Mouse (Mus musculus) stomach, postnatal 0 days (tissue): ENCODE results near the gene Lkaaear1. TPM values are rescaled to one million over a fixed set of nuclear protein-coding genes. Genes with fewer than 3 reads are reported as not detected.

ENCODE experiments used
- ATAC-seq: fragments of 200-750 bp; cut with Nextera tagmentation; 2 replicates; pipeline ENCODE4 v1.8.0; 2017; ENCODE audit not compliant: low FRiP score, low TSS enrichment
- DNase-seq: peaks from one replicate; pipeline ENCODE4 v3.0.0-alpha.2; 2016; ENCODE audit warnings: low spot score
- H3K27ac ChIP-seq: fragments of 300-500 bp; sonication (generic); replicated peaks from 2 replicates; pipeline ENCODE4 v1.5.1; 2014; ENCODE audit warnings: mild to moderate bottlenecking, control low read depth
- H3K27me3 ChIP-seq: fragments of 300-500 bp; sonication (generic); 2 replicates; pipeline ENCODE4 v1.6.1; 2014; ENCODE audit warnings: low read length; ENCODE audit not compliant: control insufficient read depth, insufficient read depth
- H3K36me3 ChIP-seq: fragments of 300-500 bp; sonication (generic); 2 replicates; pipeline ENCODE4 v1.6.1; 2014; ENCODE audit warnings: low read length, mixed read lengths; ENCODE audit not compliant: control insufficient read depth, insufficient read depth
- H3K4me1 ChIP-seq: fragments of 300-500 bp; sonication (generic); replicated peaks from 2 replicates; pipeline ENCODE4 v1.6.1; 2014; ENCODE audit warnings: antibody characterized with exemption; ENCODE audit not compliant: control insufficient read depth, insufficient read depth
- H3K4me2 ChIP-seq: fragments of 300-500 bp; sonication (generic); replicated peaks from 2 replicates; pipeline ENCODE4 v1.6.1; 2014; ENCODE audit warnings: low read depth, mild to moderate bottlenecking, control low read depth, moderate library complexity
- H3K4me3 ChIP-seq: fragments of 300-500 bp; sonication (generic); 2 replicates; pipeline ENCODE4 v1.5.1; 2014; ENCODE audit warnings: low read depth, low read length, control low read depth
- H3K9ac ChIP-seq: fragments of 300-500 bp; sonication (generic); 2 replicates; pipeline ENCODE4 v1.6.1; 2014; ENCODE audit warnings: mild to moderate bottlenecking, low read length, control low read depth, mixed read lengths
- H3K9me3 ChIP-seq: fragments of 300-500 bp; sonication (generic); 2 replicates; pipeline ENCODE4 v1.6.1; 2016; ENCODE audit warnings: low read length; ENCODE audit not compliant: control insufficient read depth
- CTCF ChIP-seq: IDR thresholded peaks from 2 replicates; pipeline ENCODE4 v1.5.1; 2016; ENCODE audit warnings: antibody characterized with exemption, low read depth, mild to moderate bottlenecking, moderate library complexity
- EP300 ChIP-seq: optimal IDR thresholded peaks from 2 replicates; pipeline ENCODE3; 2016; ENCODE audit warnings: antibody characterized with exemption
- WGBS: fragments of 180-500 bp; shearing (Covaris S2); extraction: QIAGEN DNeasy Blood & Tissue Kit; methylation state at CpG from one replicate; pipeline ENCODE4 v1.1.7; 2014; 5-methylcytosine and 5-hydroxymethylcytosine counted together
- polyA plus RNA-seq: library from polyadenylated mRNA; unstranded; fragments of >200 nt; fragmentation: Nextera tagmentation; extraction: Ambion mirVana; gene quantifications from 2 replicates; pipeline ENCODE4 v1.2.1, GENCODE M21; 2015

Lkaaear1 gene
- polyA plus RNA-seq, 1 experiment from 2014 or later, result not detected

- no peak overlapping the region for H3K27ac ChIP-seq
- 69% methylated on average over 1 of the region's 1 CpGs for WGBS
- H3K9ac ChIP-seq, result no peak overlapping the region
- no peaks in the 10 kb centered on the region; the same call in 1 of the 2 replicates for H3K4me1 ChIP-seq
- no peak overlapping the region for H3K4me2 ChIP-seq
- no peak overlapping the region for H3K4me3 ChIP-seq
- no peak for DNase-seq
- TF ChIP-seq EP300 (no peak), CTCF (no peak)
- H3K27me3 ChIP-seq, result no peaks in the 10 kb centered on the region
- H3K36me3 ChIP-seq, result no peaks in the 10 kb centered on the region
- no peak for ATAC-seq
- H3K9me3 ChIP-seq, result no peaks in the 10 kb centered on the region
Observed at GRCm38 (mm10) chr2:181681978-181682377, 16.3 kb downstream of the Lkaaear1 start.

DNA sequence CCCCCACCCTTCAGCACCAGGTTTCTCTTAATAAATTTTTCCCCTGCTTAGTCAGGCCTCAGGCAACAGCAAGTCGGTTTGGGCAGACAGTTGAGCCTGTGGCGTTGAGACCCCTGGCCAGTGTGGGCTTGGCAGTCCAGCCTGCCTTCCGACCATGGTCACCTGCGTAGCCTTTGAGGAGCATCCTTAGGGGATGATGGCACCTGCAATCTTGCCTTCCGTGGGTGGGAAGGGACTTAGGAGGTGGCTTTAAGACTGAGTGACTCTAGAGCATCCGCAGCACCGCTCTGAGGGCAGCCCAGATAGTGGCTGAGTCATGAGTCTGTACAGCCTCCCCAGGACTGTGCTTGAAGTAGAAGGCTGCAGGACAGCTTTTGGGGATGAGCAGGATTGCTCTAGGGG, 17.5 kb downstream of the Lkaaear1 start:
- Histone ChIP-seq H3K4me2 (peak overlapping the region; percentile 94), H3K4me1 (no peaks in the 10 kb centered on the region; the same call in 1 of the 2 replicates), H3K36me3 (no peaks in the 10 kb centered on the region), H3K27me3 (no peaks in the 10 kb centered on the region), H3K27ac (peak overlapping the region; percentile 56; the same call in 1 of the 2 replicates), H3K9ac (peak overlapping the region; percentile 81), H3K4me3 (peak overlapping the region; percentile 65), H3K9me3 (no peaks in the 10 kb centered on the region)
- WGBS, result 15% methylated on average over 7 of the region's 7 CpGs
- ATAC-seq (peak; percentile 36; the same call in 1 of the 2 replicates), DNase-seq (no peak)
- TF ChIP-seq CTCF, result no peak
- TF ChIP-seq EP300, result no peak

- TF ChIP-seq EP300 (no peak), CTCF (0 out of 2 replicates have a peak, but pooled peaks have one; percentile 44)
- DNase-seq (peak; percentile 78), ATAC-seq (peak; percentile 45)
- Histone ChIP-seq H3K27ac (peak within 1 kb of the TSS; percentile 56; the same call in 1 of the 2 replicates), H3K4me1 (no peaks in the 10 kb centered on the region; the same call in 1 of the 2 replicates), H3K4me3 (peak within 1 kb of the TSS; percentile 65), H3K4me2 (peak within 1 kb of the TSS; percentile 94), H3K36me3 (no peaks in the 10 kb centered on the region), H3K9me3 (no peaks in the 10 kb centered on the region), H3K27me3 (no peaks in the 10 kb centered on the region), H3K9ac (peak within 1 kb of the TSS; percentile 81)
- under 1% methylated on average over 64 of the region's 69 CpGs for WGBS
Observed at GRCm38 (mm10) chr2:181679951-181680715, 18.1 kb downstream of the Lkaaear1 start, which contains the start of gene Tcea2. Tcea2 (plus strand) TSS chr2:181680310.

- TF ChIP-seq EP300 (no peak), CTCF (peak; percentile 100)
- no peak overlapping the region for H3K27ac ChIP-seq
- no peaks in the 10 kb centered on the region for H3K27me3 ChIP-seq
- H3K4me1 ChIP-seq, result no peaks in the 10 kb centered on the region; the same call in 1 of the 2 replicates
- DNase-seq (peak; percentile 82), ATAC-seq (peak; percentile 84)
- H3K4me2 ChIP-seq, result no peak overlapping the region
- H3K36me3 ChIP-seq, result no peaks in the 10 kb centered on the region
- H3K9ac ChIP-seq, result no peak overlapping the region
- no peaks in the 10 kb centered on the region for H3K9me3 ChIP-seq
- WGBS, result 50% methylated on average over 1 of the region's 1 CpGs
- no peak overlapping the region for H3K4me3 ChIP-seq
Observed at GRCm38 (mm10) chr2:181678780-181679179, 19.5 kb downstream of the Lkaaear1 start.

DNA sequence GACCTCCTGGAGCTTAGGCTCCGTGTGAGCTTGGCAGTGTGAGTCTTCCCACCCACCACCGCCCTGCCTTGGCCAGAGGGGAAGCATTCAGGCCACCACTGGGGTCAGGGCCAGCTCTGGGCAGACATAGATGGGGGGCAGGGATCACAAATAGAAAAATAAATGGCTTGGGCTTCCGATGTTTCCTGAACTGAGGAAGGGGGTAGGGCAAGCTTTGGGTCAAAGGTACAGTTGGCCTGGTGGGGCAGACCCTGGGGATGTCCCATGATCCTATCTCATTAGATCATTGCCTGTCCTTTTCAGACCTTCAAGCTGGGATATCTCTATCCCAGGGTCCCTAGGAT, 20.5 kb downstream of the Lkaaear1 start:
- Histone ChIP-seq H3K4me3 (no peak overlapping the region), H3K4me1 (no peaks in the 10 kb centered on the region; the same call in 1 of the 2 replicates), H3K27ac (no peak overlapping the region), H3K27me3 (no peaks in the 10 kb centered on the region), H3K36me3 (no peaks in the 10 kb centered on the region), H3K9ac (no peak overlapping the region), H3K9me3 (no peaks in the 10 kb centered on the region), H3K4me2 (no peak overlapping the region)
- DNase-seq, result no peak
- WGBS, result 64% methylated on average over 3 of the region's 3 CpGs
- TF ChIP-seq EP300 (no peak), CTCF (no peak)
- ATAC-seq, result no peak
